Mouse (Mus musculus) adrenal gland, postnatal 10 days (tissue): ENCODE results near the gene Pcgf2. TPM values are rescaled to one million over a fixed set of nuclear protein-coding genes. Genes with fewer than 3 reads are reported as not detected.
A peak's percentile ranks its signal among the peaks of the same experiment; 100 is the strongest.
"Not testable (repeated sequence)": the region's sequence is repeated elsewhere in the genome, so short reads cannot be mapped to it uniquely, and the experiment has no call there.

Experiments
- DNase-seq: peaks from one replicate; pipeline ENCODE4 v3.0.0; 2021; ENCODE audit warnings: mixed read lengths
- total RNA-seq, 2 experiments: library from RNA; stranded (reverse); gene quantifications; 2 replicates each; pipeline ENCODE4 v1.2.3; 2021

Pcgf2 gene
- total RNA-seq, 2 experiments from 2014 or later, result 29.7 to 41.0 TPM

GRCm38 (mm10) chr11:97668160-97668559, 32.1 kb downstream of the Pcgf2 start:
- DNase-seq, result no peak

GRCm38 (mm10) chr11:97666794-97667193, 33.5 kb downstream of the Pcgf2 start:
- DNase-seq, result no peak

- no peak for DNase-seq
Measured at GRCm38 (mm10) chr11:97666221-97666620, 34.1 kb downstream of the Pcgf2 start.

DNA sequence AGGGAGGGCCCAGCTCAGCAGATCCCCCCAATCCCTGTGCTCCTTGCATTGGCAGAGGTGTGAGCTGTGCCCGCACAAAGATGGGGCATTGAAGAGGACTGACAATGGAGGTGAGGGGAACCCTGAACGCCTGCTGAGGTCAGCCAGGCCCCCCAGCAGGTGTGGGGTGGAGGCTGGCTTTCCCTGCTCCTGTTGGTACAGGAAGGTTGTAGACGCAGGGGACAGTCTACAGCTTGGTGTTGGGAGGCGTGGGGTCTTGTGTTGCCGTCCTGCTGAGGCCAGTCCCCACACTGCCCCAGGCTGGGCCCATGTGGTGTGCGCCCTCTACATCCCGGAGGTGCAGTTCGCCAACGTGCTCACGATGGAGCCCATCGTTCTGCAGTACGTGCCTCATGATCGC, 34.9 kb downstream of the Pcgf2 start:
- DNase-seq, result no peak

- no peak for DNase-seq
Measured at GRCm38 (mm10) chr11:97664771-97665240, 35.5 kb downstream of the Pcgf2 start.

DNA sequence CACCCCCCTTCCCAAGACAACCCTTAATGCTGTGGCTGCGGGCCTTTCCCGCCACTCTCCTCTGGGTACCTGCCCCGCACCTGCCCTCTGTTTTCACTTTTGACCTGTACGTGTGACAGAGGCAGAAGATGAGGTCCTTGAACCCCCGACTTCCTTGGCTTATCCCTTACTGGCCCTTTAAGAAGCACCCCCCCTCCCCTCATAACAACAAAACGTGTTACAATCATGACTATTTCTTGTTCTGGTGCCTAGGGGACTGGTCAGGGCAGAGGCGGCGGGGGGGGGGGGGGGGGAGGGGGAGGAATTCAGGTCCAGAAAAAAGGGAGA, 36.0 kb downstream of the Pcgf2 start:
- no peak for DNase-seq

DNA sequence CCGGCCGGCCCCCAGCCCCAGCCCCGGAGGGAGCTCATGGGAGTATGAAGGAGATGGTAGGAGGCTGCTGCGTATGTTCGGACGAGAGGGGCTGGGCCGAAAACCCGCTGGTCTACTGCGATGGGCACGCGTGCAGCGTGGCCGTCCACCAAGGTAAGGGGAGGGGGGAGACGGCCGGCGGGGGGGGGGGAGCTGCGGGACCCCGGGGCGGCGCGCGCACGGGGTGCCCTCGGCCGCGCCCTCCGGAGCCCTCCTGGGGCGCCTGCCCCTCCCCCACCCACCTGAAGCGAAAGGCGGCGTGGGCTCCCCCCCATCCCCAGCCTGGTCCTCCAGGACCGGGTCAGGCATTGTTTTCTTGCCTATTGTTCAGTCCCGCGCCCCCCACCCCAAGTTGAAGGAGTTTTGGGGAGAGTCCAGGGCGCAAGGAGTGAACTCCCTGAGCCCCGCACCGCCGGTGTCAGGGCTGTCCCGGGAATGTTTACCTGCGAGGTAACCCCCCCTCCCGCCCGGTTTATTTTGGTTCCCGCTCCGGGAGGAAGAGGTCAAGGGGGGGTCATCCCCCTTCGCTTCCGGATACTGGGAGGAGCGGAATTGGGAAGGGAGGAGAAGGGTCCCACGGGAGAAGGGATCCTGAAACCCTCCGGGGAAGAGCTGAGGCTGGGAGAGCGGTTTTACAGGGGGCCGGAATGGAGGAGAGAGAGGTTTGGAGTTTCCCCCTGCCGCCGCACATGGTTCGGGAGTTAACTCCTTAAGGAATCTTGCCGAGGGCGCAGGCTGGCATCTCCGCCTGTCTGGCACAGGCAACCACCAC, 36.6 kb downstream of the Pcgf2 start:
- peak; percentile 54 for DNase-seq

DNA sequence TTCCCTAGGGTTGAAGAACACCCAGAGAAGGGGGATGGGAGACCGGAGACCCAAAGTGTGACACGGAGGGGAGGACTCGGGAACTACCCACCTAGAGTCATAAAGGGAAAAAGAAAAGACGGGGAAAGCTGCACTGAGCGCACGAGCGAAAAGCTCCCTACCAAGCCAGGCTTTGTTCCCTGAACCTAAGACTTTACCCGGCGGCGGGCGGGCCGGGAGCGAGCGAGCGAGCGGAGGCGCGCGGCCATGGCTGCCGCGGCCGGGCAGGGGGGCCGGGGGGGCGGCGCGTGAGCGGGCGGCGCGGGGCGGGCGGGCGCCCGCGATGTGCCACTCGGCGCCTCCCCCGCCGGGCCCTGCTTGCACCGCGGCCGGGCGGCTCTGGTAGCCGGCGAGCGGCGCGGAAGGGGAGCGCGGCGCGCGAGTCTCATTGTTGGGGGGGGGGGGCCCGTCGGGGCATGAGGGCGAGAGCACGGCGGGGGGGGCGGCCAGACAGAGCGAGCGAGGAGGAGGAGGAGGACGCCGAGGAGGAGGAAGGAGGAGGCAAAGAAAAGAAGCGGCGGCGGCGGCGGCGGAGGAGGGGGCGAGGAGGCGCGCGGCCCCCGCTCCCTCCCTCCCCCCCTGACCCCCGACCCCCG, 37.3 kb downstream of the Pcgf2 start, which contains the start of gene Mllt6:
Gene Mllt6 (plus strand): TSS at position 522 of the 635 bp plus-strand sequence.
- DNase-seq, result peak; percentile 88

DNA sequence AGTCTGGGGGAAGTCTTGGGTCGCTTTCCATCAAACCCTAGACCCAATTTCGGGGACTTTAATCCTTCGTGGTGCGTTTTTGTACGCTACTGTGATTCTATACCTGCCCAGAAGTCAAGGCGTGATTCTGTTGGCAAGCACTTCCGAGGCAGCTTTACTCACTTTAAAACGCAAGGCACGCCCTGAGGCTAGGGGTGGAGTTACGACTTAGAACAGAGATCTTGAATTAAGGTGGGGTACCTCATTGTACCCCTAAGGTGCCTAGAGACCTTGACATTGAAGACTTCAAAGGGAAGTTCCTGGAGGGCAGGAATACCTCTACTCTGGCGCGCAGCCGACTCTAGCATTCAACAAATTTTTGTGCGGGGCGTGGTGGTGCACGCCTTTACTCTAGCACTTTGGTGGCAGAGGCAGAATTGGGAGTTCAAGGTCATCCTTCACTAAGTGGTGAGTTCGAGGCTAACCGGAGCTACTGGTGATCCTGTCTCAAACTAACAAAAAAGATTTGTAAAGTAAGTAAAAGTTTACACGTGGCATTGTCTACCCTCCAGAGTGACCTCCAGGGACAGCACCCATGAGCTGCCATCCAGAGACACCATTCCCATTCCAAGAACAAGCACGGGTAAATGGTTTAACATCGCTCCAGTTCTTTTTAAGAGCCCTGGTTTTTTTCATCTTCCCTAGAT, 37.9 kb downstream of the Pcgf2 start:
- peak; percentile 61 for DNase-seq

DNA sequence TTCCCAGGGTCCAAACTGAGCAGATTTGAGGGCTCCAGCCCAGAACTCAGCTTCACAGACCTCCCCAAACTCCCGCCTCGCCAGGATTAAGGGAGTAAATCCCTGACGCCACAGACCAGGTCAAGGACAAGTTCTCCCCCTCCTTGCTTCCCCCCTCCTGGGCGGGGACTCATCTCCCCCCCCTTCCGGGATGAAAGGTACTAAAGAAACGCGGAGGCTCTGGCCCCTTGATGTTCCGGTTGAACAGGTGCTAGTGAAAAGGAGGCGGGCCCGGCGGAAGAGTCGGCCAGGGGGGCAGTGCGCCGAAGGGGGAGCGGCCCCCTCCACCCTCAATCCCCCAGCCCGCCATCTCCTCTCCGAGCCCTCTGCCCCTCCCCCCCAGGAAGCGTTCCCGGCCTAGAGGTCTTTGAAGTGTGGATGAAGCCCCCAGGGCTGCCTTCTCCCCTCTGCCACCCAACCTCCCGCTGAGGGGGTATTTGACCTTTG, 38.6 kb downstream of the Pcgf2 start:
- DNase-seq, result peak; percentile 79

DNA sequence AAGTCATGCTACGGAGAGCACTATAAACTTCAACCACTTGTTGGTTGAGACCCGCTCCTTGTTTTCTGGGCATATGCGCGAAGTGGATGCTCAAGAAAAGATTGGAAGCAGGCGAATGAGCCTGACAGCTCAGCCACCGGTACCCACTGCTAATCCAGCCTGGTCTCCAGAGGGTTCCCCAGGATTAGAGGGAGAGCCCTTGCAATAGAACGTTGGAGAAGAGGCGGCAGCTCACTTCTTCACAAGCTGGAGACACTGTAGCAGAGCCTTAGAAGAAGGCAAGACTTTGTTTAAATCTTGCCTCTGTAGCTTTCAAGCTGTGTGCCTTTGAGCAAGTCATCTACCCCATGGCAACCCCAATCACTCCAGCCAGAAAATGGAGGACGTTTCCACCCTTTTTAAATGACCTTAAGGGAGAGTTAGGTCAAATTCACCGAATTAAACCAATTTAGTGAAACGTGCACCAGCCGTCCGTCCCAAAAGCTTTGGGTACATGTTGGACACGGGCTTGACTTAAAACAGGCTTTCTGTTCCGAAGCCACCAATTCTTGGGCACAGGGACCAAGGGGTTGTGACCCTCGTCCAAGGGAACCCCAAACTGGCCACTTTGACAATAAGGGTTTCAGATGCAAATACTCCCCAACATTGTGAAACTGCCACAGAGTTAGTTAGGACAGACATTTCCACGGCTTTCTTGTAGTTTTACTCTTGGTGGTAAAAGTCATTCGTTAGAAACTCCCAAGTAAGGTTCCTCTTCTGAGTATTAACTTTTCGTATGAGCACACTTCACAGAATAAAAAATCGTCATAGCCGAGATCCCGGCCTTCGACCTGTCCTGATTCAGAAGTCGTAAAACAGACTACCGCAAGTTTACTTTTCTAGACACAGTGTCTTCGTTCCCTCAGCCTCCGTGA, 39.3 kb downstream of the Pcgf2 start:
- DNase-seq, result no peak

DNA sequence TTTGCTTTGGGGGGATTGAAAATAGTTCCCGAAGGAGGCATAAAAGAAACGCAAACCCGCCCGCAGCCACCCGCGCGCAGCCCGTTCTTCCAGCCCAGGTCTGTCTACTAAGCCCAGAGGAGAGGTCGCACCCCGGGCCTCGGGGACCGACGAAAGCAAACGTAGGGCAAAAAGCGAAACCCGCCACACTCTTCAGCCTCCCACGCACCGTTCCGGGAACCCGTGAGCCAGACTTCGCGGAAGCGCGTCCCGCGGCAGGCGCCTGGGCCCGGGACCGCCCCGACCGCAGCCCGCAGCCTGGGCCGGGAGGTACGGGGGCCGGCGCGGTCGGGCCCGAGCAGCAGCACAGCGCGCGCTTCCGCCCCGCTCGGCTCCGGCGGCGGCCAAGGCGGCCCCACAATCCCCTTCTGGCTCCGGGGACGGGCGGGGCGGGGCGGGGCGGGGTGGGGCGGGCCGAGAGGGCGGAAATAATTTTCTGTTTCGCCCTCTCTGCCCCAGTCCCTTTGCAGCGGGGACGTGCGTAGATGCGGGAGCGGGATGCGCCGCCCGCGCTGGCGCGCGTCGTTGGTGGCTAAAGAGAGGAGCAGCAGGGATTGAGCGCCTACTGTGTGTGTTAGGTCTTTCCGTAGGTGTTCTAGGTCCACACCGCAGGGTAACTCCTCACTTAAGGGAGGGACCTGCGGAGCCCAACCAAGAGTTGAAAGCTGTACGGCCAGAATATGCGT, 40.1 kb downstream of the Pcgf2 start:
- peak; percentile 89 for DNase-seq

DNA sequence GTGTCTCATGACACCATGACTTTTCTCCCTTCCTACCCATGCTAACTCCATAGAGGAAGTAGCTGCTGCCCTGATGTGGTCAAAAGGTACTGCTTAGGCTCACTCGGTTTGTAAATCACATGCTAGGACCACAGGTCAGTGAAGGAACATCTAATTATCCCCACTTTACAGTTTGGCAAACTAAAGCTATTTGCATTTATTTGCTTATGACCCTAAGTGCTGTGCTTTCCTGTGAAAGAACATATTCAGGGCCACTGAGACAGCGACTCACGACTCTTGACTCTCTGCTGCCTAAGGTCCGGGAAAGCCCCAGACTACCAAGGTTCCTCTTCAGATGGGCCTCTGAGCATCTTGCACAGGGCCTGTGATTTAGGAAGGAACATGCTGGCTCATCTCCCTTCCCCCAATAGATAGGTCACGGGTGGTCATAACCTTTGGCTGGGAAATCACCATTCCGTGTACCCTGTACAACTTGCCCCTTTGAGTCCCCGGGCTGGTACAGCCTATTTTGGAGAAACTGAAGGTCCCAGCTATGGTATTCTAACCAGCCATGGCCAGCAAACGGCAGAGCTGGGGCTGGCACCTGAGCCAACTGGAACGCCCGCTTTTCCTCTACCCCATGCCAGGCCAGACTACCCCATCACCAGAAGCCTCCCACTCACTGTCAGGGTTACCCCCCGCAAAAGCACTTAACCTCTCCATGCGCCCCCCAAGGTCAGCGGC, 40.9 kb downstream of the Pcgf2 start:
- peak; percentile 37 for DNase-seq

- no peak for DNase-seq
Measured at GRCm38 (mm10) chr11:97658751-97659266, 41.5 kb downstream of the Pcgf2 start.

DNA sequence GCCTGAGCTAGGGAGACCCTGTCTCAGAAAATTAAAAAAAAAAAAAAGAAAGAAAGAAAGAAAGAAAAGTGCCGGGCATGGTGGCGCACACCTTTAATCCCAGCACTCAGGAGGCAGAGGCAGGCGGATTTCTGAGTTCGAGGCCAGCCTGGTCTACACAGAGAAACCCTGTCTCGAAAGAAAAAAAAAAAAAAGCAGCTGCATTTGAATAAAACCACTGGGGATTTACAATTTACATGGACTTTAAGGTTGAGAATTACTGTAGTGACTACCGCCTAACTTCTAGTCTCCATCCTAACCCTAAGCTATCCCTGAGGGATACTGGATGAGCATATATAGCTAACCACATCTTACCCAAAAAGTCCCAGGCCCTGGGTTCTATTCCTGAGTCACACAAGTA, 42.3 kb downstream of the Pcgf2 start:
- DNase-seq, result not testable (repeated sequence)

- peak; percentile 61 for DNase-seq
Measured at GRCm38 (mm10) chr11:97657184-97657945, 42.9 kb downstream of the Pcgf2 start.

GRCm38 (mm10) chr11:97656269-97656971, 43.9 kb downstream of the Pcgf2 start:
- peak; percentile 3 for DNase-seq

- no peak for DNase-seq
Measured at GRCm38 (mm10) chr11:97654210-97654609, 46.1 kb downstream of the Pcgf2 start.

GRCm38 (mm10) chr11:97653376-97653775, 46.9 kb downstream of the Pcgf2 start:
- peak; percentile 3 for DNase-seq
